Mouse (Mus musculus) thymus, adult 2 months (tissue): Measurements from ENCODE around the gene Msantd1. TPM values are rescaled to one million over a fixed set of nuclear protein-coding genes. Genes with fewer than 3 reads are reported as not detected.

Experiments
- DNase-seq: peaks from one replicate; pipeline ENCODE4 v3.0.0; 2021
- H3K27ac ChIP-seq: fragments of 200-500 bp; 2 replicates; pipeline ENCODE4 v1.5.1; 2012; ENCODE audit warnings: low read length, control low read depth; ENCODE audit not compliant: control insufficient read depth, insufficient read depth
- H3K27me3 ChIP-seq: fragments of 200-500 bp; 2 replicates; pipeline ENCODE4 v1.6.1; 2012; ENCODE audit warnings: mild to moderate bottlenecking, low read length, moderate library complexity, mixed read lengths; ENCODE audit not compliant: control insufficient read depth, insufficient read depth
- H3K36me3 ChIP-seq: fragments of 200-500 bp; 2 replicates; pipeline ENCODE4 v1.6.1; 2012; ENCODE audit warnings: mild to moderate bottlenecking, low read length, moderate library complexity; ENCODE audit not compliant: control insufficient read depth, insufficient read depth
- H3K4me1 ChIP-seq: fragments of 200-500 bp; replicated peaks from 2 replicates; pipeline ENCODE4 v1.6.1; 2012; ENCODE audit warnings: low read length; ENCODE audit not compliant: control insufficient read depth, insufficient read depth
- H3K4me3 ChIP-seq: fragments of 200-500 bp; 2 replicates; pipeline ENCODE4 v1.5.1; 2012; ENCODE audit warnings: mild to moderate bottlenecking, low read length, control low read depth, moderate library complexity; ENCODE audit not compliant: control insufficient read depth, insufficient read depth
- CTCF ChIP-seq: fragments of 200-500 bp; IDR thresholded peaks from 2 replicates; pipeline ENCODE4 v1.5.1; 2012; ENCODE audit warnings: mild to moderate bottlenecking, control low read depth, low read length, moderate library complexity, borderline replicate concordance; ENCODE audit not compliant: control insufficient read depth, poor library complexity, insufficient read depth; ENCODE audit errors: extremely low read depth
- POLR2A ChIP-seq: fragments of 200-500 bp; IDR thresholded peaks from 2 replicates; pipeline ENCODE4 v1.6.1; 2012; ENCODE audit warnings: mild to moderate bottlenecking, low read length, control low read depth, moderate library complexity; ENCODE audit not compliant: control insufficient read depth, poor library complexity, insufficient read depth; ENCODE audit errors: extremely low read depth
- WGBS: fragments of 180-500 bp; shearing (Covaris S2); methylation state at CpG from one replicate; pipeline ENCODE4 v1.1.7; 2018; 5-methylcytosine and 5-hydroxymethylcytosine counted together
- polyA plus RNA-seq: library from polyadenylated mRNA; depleted of rRNA; stranded (reverse); fragments of >200 nt; gene quantifications from 2 replicates; pipeline ENCODE4 v1.2.3, GENCODE M21; 2012

Msantd1 gene
- polyA plus RNA-seq, 1 experiment: 6.5 TPM

GRCm38 (mm10) chr5:34909634-34910503, 2.1 kb downstream of the Msantd1 start:
- TF ChIP-seq POLR2A: no peak
- no peak for TF ChIP-seq CTCF
- no peak overlapping the region for H3K27ac ChIP-seq
- DNase-seq: no peak
- H3K4me3 ChIP-seq: no peak overlapping the region
- H3K27me3 ChIP-seq: no peaks in the 10 kb centered on the region
- peaks cover 28% of the 10 kb centered on the region for H3K4me1 ChIP-seq
- H3K36me3 ChIP-seq: no peaks in the 10 kb centered on the region
- WGBS: 100% methylated on average over 1 of the region's 1 CpGs

- Histone ChIP-seq H3K27me3 (no peaks in the 10 kb centered on the region), H3K4me3 (no peak overlapping the region), H3K4me1 (peaks cover 28% of the 10 kb centered on the region), H3K36me3 (no peaks in the 10 kb centered on the region), H3K27ac (no peak overlapping the region)
- WGBS: 95% methylated on average over 4 of the region's 4 CpGs
- TF ChIP-seq CTCF (no peak), POLR2A (no peak)
- DNase-seq: no peak
Measured at GRCm38 (mm10) chr5:34910504-34910815, 2.6 kb downstream of the Msantd1 start.

- TF ChIP-seq POLR2A: no peak
- H3K27ac ChIP-seq: no peak overlapping the region
Measured at GRCm38 (mm10) chr5:34915801-34916200, 8.0 kb downstream of the Msantd1 start.

GRCm38 (mm10) chr5:34917234-34917655, 9.4 kb downstream of the Msantd1 start:
- no peak overlapping the region for H3K27ac ChIP-seq
- no peaks in the 10 kb centered on the region for H3K4me1 ChIP-seq
- H3K27me3 ChIP-seq: no peaks in the 10 kb centered on the region
- no peaks in the 10 kb centered on the region for H3K36me3 ChIP-seq
- DNase-seq: no peak
- 92% methylated on average over 10 of the region's 10 CpGs for WGBS
- H3K4me3 ChIP-seq: no peak overlapping the region
- TF ChIP-seq CTCF: no peak
- TF ChIP-seq POLR2A: no peak

More at GRCm38 (mm10) chr5:34915801-34916200, 8.0 kb downstream of the Msantd1 start:
- DNase-seq: peak; percentile 78
- no peaks in the 10 kb centered on the region for H3K36me3 ChIP-seq
- no peaks in the 10 kb centered on the region for H3K27me3 ChIP-seq
- no peak overlapping the region for H3K4me3 ChIP-seq
- 6% methylated on average over 1 of the region's 1 CpGs for WGBS
- H3K4me1 ChIP-seq: no peaks in the 10 kb centered on the region

- H3K27ac ChIP-seq: no peak overlapping the region
- no peak for DNase-seq
- H3K4me1 ChIP-seq: no peaks in the 10 kb centered on the region
- H3K4me3 ChIP-seq: no peak overlapping the region
- no peaks in the 10 kb centered on the region for H3K36me3 ChIP-seq
- TF ChIP-seq CTCF: no peak
- TF ChIP-seq POLR2A: no peak
- WGBS: 91% methylated on average over 3 of the region's 3 CpGs
- no peaks in the 10 kb centered on the region for H3K27me3 ChIP-seq
Measured at GRCm38 (mm10) chr5:34918785-34919184, 11.0 kb downstream of the Msantd1 start.

- Histone ChIP-seq H3K27ac (no peak overlapping the region), H3K36me3 (no peaks in the 10 kb centered on the region), H3K4me3 (no peak overlapping the region), H3K4me1 (no peaks in the 10 kb centered on the region), H3K27me3 (no peaks in the 10 kb centered on the region)
- DNase-seq: no peak
- 90% methylated on average over 6 of the region's 6 CpGs for WGBS
- no peak for TF ChIP-seq POLR2A
- no peak for TF ChIP-seq CTCF
Measured at GRCm38 (mm10) chr5:34922531-34922930, 14.7 kb downstream of the Msantd1 start.

- H3K4me3 ChIP-seq: no peak overlapping the region
- no peak for TF ChIP-seq CTCF
- TF ChIP-seq POLR2A: no peak
- no peak for DNase-seq
- H3K27ac ChIP-seq: no peak overlapping the region
- H3K4me1 ChIP-seq: no peaks in the 10 kb centered on the region
- no peaks in the 10 kb centered on the region for H3K27me3 ChIP-seq
- no peaks in the 10 kb centered on the region for H3K36me3 ChIP-seq
- 94% methylated on average over 4 of the region's 4 CpGs for WGBS
Measured at GRCm38 (mm10) chr5:34923920-34924319, 16.1 kb downstream of the Msantd1 start.
